Mouse (Mus musculus) liver, postnatal 0 days (tissue): ENCODE data around the gene Elmo2.

ENCODE experiments used
- CTCF ChIP-seq: sonication (generic); IDR thresholded peaks from 2 replicates; pipeline ENCODE4 v1.5.1; 2016; ENCODE audit warnings: antibody characterized with exemption, low read depth
- EP300 ChIP-seq: IDR thresholded peaks from 2 replicates; pipeline ENCODE4 v1.6.1; 2016; ENCODE audit warnings: antibody characterized with exemption, low read depth, mild to moderate bottlenecking

GRCm38 (mm10) chr2:165367047-165367520 is 40.8 kb upstream of the Elmo2 start:
- TF ChIP-seq CTCF (no peak), EP300 (no peak)
